Mouse (Mus musculus) ovary, adult 10 weeks (tissue): Measurements from ENCODE around the gene Taok2. TPM values are rescaled to one million over a fixed set of nuclear protein-coding genes. Genes with fewer than 3 reads are reported as not detected.

Source experiments
- polyA plus RNA-seq: library from polyadenylated mRNA; stranded (reverse); fragments of 350-450 nt; fragmentation: Illumina TruSeq; extraction: RNeasy Lipid Tissue Mini Kit (QIAGEN cat#74804); gene quantifications from one replicate; pipeline ENCODE4 v1.2.3, GENCODE M21; 2014

Gene Taok2
- 8.2 TPM for polyA plus RNA-seq

DNA sequence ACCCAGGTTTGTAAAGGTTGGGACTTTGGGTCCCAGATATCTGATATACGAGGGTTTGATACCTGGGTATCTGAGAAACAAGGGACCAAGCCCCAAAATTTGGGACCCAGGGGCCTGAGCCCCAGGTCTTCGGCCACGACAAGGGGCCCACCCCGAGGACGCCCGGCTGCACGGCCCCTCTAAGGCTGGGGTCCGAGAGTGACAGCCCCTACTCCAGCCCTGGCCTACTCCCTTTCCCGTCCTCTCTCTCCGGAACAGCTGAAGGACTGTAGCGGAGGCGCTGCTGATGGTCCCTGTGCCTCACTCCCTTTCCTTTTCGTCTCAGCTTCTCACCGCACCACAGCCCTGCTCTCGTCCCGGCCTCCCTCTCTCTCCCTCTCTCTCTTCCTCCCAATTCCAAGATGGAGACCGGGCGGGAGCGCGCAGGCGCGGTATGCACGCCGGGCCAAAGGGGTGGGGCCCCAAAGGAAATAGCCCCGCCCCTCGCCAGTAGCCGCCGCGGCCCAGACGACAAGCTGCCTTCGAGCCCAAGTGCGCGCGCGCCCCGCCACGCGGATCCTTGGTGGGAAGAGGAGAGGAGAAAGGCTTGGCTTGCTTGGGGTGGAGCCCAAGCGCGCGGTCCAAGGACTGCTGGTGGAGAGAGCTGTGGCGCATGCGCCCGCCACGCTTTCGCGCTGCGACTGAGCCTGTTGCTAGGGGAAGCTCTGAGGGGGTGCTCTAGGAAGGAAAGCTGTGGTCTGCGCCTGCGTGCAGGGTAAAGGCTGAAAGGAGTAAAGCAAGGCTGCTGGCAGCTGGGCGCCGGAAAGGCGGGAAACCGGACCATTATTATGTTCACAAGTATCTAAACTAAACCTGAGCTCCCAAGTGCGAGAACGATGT lies at the start of gene Taok2:
Gene Taok2 (minus strand): TSS at position 418 of the 879 bp plus-strand sequence.

DNA sequence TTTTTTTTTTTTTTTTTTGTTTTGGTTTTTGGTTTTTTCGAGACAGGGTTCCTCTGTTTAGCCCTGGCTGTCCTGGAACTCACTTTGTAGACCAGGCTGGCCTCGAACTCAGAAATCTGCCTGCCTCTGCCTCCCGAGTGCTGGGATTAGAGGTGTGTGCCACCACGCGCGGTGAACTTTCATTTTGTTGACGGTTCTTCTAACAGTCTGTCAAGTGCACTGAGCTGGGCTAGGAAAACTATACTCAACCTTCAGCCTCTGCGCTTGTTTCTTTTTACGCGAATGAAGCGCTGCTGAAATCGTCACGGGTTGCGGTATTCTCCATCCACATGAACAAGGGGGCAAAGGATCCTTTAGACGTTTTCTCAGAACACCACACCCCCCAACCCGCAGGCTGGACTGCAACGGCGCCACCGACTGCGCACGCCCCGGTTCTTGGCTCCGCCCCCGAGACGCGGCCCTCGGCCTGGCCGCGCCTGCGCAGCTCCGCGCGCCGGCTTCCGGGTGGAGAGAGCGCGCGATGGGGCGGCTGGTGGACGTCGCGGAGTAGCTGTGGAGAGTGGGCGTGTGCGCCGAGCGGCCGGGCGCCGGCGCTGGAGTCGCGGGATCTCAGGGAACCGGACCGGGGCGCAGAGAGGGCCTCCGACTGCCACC lies 44.0 kb upstream of the Taok2 start, which contains the start of gene Kctd13:
Gene Kctd13 (plus strand): TSS at position 496 of the 654 bp plus-strand sequence.

DNA sequence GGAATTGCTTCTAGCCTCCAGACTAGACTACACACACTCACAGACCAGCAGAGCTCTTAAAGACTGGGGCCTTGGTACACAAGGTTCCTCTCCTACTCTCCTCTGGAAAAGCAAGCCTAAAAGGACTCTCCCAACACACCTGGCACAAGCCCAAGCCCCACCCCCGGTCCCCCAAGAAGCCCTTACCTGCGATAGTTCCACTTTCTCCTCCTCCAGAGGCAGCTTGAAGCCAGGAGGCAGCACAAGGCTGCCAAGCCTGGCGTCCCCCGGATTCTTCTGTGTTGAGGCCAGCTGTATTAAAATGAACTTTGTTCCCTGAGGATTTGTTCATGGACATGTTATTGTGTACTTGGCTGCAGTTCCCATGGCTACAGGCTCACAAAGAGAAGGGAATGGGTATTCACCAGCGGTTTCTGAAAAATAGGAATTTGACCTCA lies 38.1 kb upstream of the Taok2 start, which contains the start of gene Tmem219:
Gene Tmem219 (minus strand): TSS at position 294 of the 437 bp plus-strand sequence.

GRCm38 (mm10) chr7:126862147-126862784 lies 22.2 kb downstream of the Taok2 start, which contains the start of gene Ino80e:
TSS of gene Ino80e (minus strand) at chr7:126862377.

DNA sequence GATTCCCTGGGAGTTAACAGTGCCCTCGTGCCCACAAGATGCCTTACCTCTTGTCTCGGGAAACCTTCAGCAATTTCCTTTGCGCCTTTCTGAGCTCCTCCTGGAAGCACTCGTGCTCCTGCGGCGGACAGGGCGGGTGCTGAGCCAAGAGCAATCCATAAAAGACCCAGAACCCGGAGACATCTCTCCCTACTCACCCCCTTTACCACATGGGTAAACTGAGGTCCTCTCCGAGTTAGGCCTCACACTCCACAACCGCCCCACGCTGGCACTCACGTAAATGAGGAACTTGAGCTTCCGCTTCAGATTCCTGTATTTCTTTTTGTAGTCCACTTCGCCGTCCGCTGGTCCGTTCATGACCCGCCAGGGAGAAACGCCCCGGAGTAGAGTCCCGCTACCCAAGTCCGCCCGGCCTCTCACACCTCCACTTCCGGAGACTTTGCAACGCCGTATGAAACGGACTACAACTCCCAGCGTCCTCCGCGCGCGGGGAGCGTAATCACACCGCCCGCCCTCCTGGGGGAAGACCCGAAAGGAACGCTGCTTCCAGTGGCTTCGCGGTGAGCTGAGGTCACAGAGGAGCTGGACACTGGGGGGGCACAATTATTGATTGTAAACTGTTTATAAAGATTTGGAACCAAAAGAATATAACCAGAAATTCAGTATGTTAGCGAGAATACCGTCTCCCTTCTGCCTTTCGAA lies 22.9 kb downstream of the Taok2 start, which contains the start of gene Hirip3:
Gene Hirip3 (plus strand): TSS at position 544 of the 702 bp plus-strand sequence.

DNA sequence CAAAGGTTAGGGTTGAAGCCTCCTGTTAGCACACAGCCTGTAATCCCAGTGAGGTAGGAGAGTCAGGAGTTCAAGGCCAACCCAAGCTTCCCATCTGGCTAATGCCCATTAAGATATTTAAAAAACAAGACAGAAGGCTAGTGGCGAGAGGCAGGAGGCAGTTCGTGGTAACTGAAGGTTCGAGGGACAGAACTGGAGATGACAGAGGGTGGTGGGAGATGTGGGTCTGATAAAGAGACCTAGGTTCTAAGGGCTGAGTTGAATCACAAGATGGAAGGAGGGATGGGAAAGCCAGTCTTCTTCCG lies 37.4 kb downstream of the Taok2 start, which contains the start of gene Doc2a:
Gene Doc2a (plus strand): TSS at position 301 of the 305 bp plus-strand sequence.

GRCm38 (mm10) chr7:126831539-126831938 lies 53.0 kb downstream of the Taok2 start, which contains the start of gene 4930451I11Rik:
TSS of gene 4930451I11Rik (minus strand) at chr7:126831639.

Other genes with a start within 250 kb of the Taok2 start
- 2.7 TPM for gene Sgf29, start 235.4 kb downstream of the Taok2 start, polyA plus RNA-seq
- 42.1 TPM for gene Sult1a1, start 208.3 kb downstream of the Taok2 start, polyA plus RNA-seq
- 0.26 TPM for gene Bola2, start 189.3 kb downstream of the Taok2 start, polyA plus RNA-seq
- gene Slx1b, start 188.9 kb downstream of the Taok2 start, polyA plus RNA-seq, result 1.2 TPM
- gene Coro1a, start 176.9 kb downstream of the Taok2 start, polyA plus RNA-seq, result 2.9 TPM
- 15.3 TPM for gene Mapk3, start 125.1 kb downstream of the Taok2 start, polyA plus RNA-seq
- gene Gdpd3, start 118.4 kb downstream of the Taok2 start, polyA plus RNA-seq, result not detected
- 9.1 TPM for gene Ypel3, start 107.7 kb downstream of the Taok2 start, polyA plus RNA-seq
- not detected for gene Tbx6, start 103.2 kb downstream of the Taok2 start, polyA plus RNA-seq
- 36.4 TPM for gene Ppp4c, start 92.2 kb downstream of the Taok2 start, polyA plus RNA-seq
- gene Fam57b, start 87.0 kb downstream of the Taok2 start, polyA plus RNA-seq, result 1.5 TPM
- gene 4930451I11Rik, start 53.1 kb downstream of the Taok2 start, polyA plus RNA-seq, result not detected
- not detected for gene Doc2a, start 37.3 kb downstream of the Taok2 start, polyA plus RNA-seq
- gene Hirip3, start 22.7 kb downstream of the Taok2 start, polyA plus RNA-seq, result 21.5 TPM
- gene Ino80e, start 22.3 kb downstream of the Taok2 start, polyA plus RNA-seq, result 19.9 TPM
- gene Tmem219, start 38.2 kb upstream of the Taok2 start, polyA plus RNA-seq, result 6.6 TPM
- 1.9 TPM for gene Kctd13, start 44.2 kb upstream of the Taok2 start, polyA plus RNA-seq
- gene Asphd1, start 64.9 kb upstream of the Taok2 start, polyA plus RNA-seq, result not detected
- 2.7 TPM for gene Sez6l2, start 65.9 kb upstream of the Taok2 start, polyA plus RNA-seq
- 13.1 TPM for gene Cdipt, start 91.2 kb upstream of the Taok2 start, polyA plus RNA-seq
- gene Cdiptos, start 91.4 kb upstream of the Taok2 start, polyA plus RNA-seq, result 0.91 TPM
- 0.46 TPM for gene Mvp, start 129.9 kb upstream of the Taok2 start, polyA plus RNA-seq
- gene Pagr1b, start 131.8 kb upstream of the Taok2 start, polyA plus RNA-seq, result not detected
- not detected for gene Pagr1a, start 132.6 kb upstream of the Taok2 start, polyA plus RNA-seq
- 0.60 TPM for gene Gm42742, start 136.4 kb upstream of the Taok2 start, polyA plus RNA-seq
- not detected for gene Prrt2, start 136.5 kb upstream of the Taok2 start, polyA plus RNA-seq
- gene Maz, start 142.3 kb upstream of the Taok2 start, polyA plus RNA-seq, result 33.1 TPM
- 6.0 TPM for gene Kif22, start 157.8 kb upstream of the Taok2 start, polyA plus RNA-seq
- 5.4 TPM for gene Zg16, start 202.6 kb upstream of the Taok2 start, polyA plus RNA-seq
- gene AI467606, start 206.7 kb upstream of the Taok2 start, polyA plus RNA-seq, result 2.9 TPM
- 0.71 TPM for gene Qprt, start 237.5 kb upstream of the Taok2 start, polyA plus RNA-seq